Mouse (Mus musculus) gastrocnemius, postnatal 4 days (tissue): Measurements from ENCODE around the gene Pacsin2. TPM values are rescaled to one million over a fixed set of nuclear protein-coding genes. Genes with fewer than 3 reads are reported as not detected.
"Not testable (repeated sequence)": the region's sequence is repeated elsewhere in the genome, so short reads cannot be mapped to it uniquely, and the experiment has no call there.

Source experiments
- DNase-seq, 2 experiments: peaks; one replicate each; pipeline ENCODE4 v3.0.0; 2021 to 2022; ENCODE audit warnings: low spot score in 2 of 2, mixed read lengths in 2 of 2
- total RNA-seq, 2 experiments: library from RNA; stranded (reverse); gene quantifications; 2 replicates each; pipeline ENCODE4 v1.2.3; 2021

The Pacsin2 gene
- total RNA-seq, 2 experiments from 2014 or later: 62.7 to 66.9 TPM

- no peak for DNase-seq
Observed at GRCm38 (mm10) chr15:83425794-83426193, 38.6 kb downstream of the Pacsin2 start.

- DNase-seq: no peak
Observed at GRCm38 (mm10) chr15:83425277-83425676, 39.1 kb downstream of the Pacsin2 start.

- DNase-seq: no peak
Observed at GRCm38 (mm10) chr15:83423589-83424384, 40.6 kb downstream of the Pacsin2 start.

GRCm38 (mm10) chr15:83422299-83422981 is 42.0 kb downstream of the Pacsin2 start:
- no peak for DNase-seq

GRCm38 (mm10) chr15:83419562-83419961 is 44.8 kb downstream of the Pacsin2 start:
- DNase-seq: no peak

- no peak for DNase-seq
Observed at GRCm38 (mm10) chr15:83418685-83419084, 45.7 kb downstream of the Pacsin2 start.

GRCm38 (mm10) chr15:83417916-83418315 is 46.5 kb downstream of the Pacsin2 start:
- DNase-seq: no peak

- no peak for DNase-seq
Observed at GRCm38 (mm10) chr15:83417407-83417806, 47.0 kb downstream of the Pacsin2 start.

- no peak for DNase-seq
Observed at GRCm38 (mm10) chr15:83415391-83415790, 49.0 kb downstream of the Pacsin2 start.

GRCm38 (mm10) chr15:83411616-83412015 is 52.8 kb downstream of the Pacsin2 start:
- no peak for DNase-seq

- DNase-seq: no peak
Observed at GRCm38 (mm10) chr15:83410735-83411134, 53.7 kb downstream of the Pacsin2 start.

- DNase-seq: no peak
Observed at GRCm38 (mm10) chr15:83410270-83410669, 54.1 kb downstream of the Pacsin2 start.

GRCm38 (mm10) chr15:83408692-83409442 is 55.5 kb downstream of the Pacsin2 start:
- DNase-seq: no peak

- no peak for DNase-seq
Observed at GRCm38 (mm10) chr15:83408216-83408615, 56.2 kb downstream of the Pacsin2 start.

GRCm38 (mm10) chr15:83407502-83407901 is 56.9 kb downstream of the Pacsin2 start:
- DNase-seq: no peak

GRCm38 (mm10) chr15:83405866-83406265 is 58.5 kb downstream of the Pacsin2 start:
- DNase-seq: not testable (repeated sequence)

GRCm38 (mm10) chr15:83404008-83404407 is 60.4 kb downstream of the Pacsin2 start:
- no peak for DNase-seq

GRCm38 (mm10) chr15:83403016-83403415 is 61.4 kb downstream of the Pacsin2 start:
- no peak for DNase-seq

GRCm38 (mm10) chr15:83392722-83393121 is 71.7 kb downstream of the Pacsin2 start:
- no peak for DNase-seq

GRCm38 (mm10) chr15:83387911-83388310 is 76.5 kb downstream of the Pacsin2 start:
- DNase-seq: no peak

GRCm38 (mm10) chr15:83383633-83384032 is 80.8 kb downstream of the Pacsin2 start:
- DNase-seq: no peak

- DNase-seq: no peak
Observed at GRCm38 (mm10) chr15:83383136-83383535, 81.3 kb downstream of the Pacsin2 start.
